Mouse (Mus musculus) splenic B cell, adult 2 months (primary cell): ENCODE results near the gene Ppig.
"Not testable (repeated sequence)": the region's sequence is repeated elsewhere in the genome, so short reads cannot be mapped to it uniquely, and the experiment has no call there.

Source experiments
- DNase-seq: peaks from one replicate; pipeline ENCODE4 v3.0.0-alpha.2; 2011; ENCODE audit warnings: low read depth, low spot score
- H3K27me3 ChIP-seq: 2 replicates; pipeline ENCODE4 v1.6.1; 2012; ENCODE audit warnings: mild to moderate bottlenecking, low read length, moderate library complexity, mixed read lengths; ENCODE audit not compliant: control insufficient read depth, poor library complexity, insufficient read depth, severe bottlenecking
- H3K36me3 ChIP-seq: 2 replicates; pipeline ENCODE4 v1.6.1; 2012; ENCODE audit warnings: mild to moderate bottlenecking, low read length, moderate library complexity, mixed read lengths; ENCODE audit not compliant: control insufficient read depth, poor library complexity, insufficient read depth, severe bottlenecking

Gene Ppig

GRCm38 (mm10) chr2:69722273-69722649, at the start of gene Ppig:
Gene Ppig, plus strand, starts transcription at chr2:69722545.
- Histone ChIP-seq H3K36me3 (no peaks in the 10 kb centered on the region), H3K27me3 (no peaks in the 10 kb centered on the region)
- no peak for DNase-seq

GRCm38 (mm10) chr2:69673723-69674122, 48.6 kb upstream of the Ppig start:
- DNase-seq, result no peak
- H3K36me3 ChIP-seq, result no peaks in the 10 kb centered on the region
- H3K27me3 ChIP-seq, result no peaks in the 10 kb centered on the region

GRCm38 (mm10) chr2:69675266-69675665, 47.1 kb upstream of the Ppig start:
- DNase-seq, result no peak
- no peaks in the 10 kb centered on the region for H3K36me3 ChIP-seq
- no peaks in the 10 kb centered on the region for H3K27me3 ChIP-seq

GRCm38 (mm10) chr2:69676713-69677112, 45.6 kb upstream of the Ppig start:
- Histone ChIP-seq H3K36me3 (no peaks in the 10 kb centered on the region), H3K27me3 (no peaks in the 10 kb centered on the region)
- DNase-seq, result peak; percentile 20

- DNase-seq, H3K27me3 ChIP-seq, H3K36me3 ChIP-seq: not testable (repeated sequence)
Observed at GRCm38 (mm10) chr2:69677215-69677614, 45.1 kb upstream of the Ppig start.

- H3K36me3 ChIP-seq, result no peaks in the 10 kb centered on the region
- DNase-seq, result peak; percentile 15
Observed at GRCm38 (mm10) chr2:69679990-69680389, 42.4 kb upstream of the Ppig start.

GRCm38 (mm10) chr2:69681931-69682330, 40.4 kb upstream of the Ppig start:
- no peak for DNase-seq
- no peaks in the 10 kb centered on the region for H3K36me3 ChIP-seq
- H3K27me3 ChIP-seq, result no peaks in the 10 kb centered on the region

More at GRCm38 (mm10) chr2:69679990-69680389, 42.4 kb upstream of the Ppig start:
- no peaks in the 10 kb centered on the region for H3K27me3 ChIP-seq

- H3K36me3 ChIP-seq, result no peaks in the 10 kb centered on the region; the same call in 1 of the 2 replicates
- no peaks in the 10 kb centered on the region for H3K27me3 ChIP-seq
- DNase-seq, result no peak
Observed at GRCm38 (mm10) chr2:69683036-69683805, 39.1 kb upstream of the Ppig start.

- no peaks in the 10 kb centered on the region for H3K27me3 ChIP-seq
- no peaks in the 10 kb centered on the region; the same call in 1 of the 2 replicates for H3K36me3 ChIP-seq
- DNase-seq, result no peak
Observed at GRCm38 (mm10) chr2:69684488-69684887, 37.9 kb upstream of the Ppig start.

GRCm38 (mm10) chr2:69690214-69690613, 32.1 kb upstream of the Ppig start:
- peaks cover 4% of the 10 kb centered on the region; the same call in 1 of the 2 replicates for H3K36me3 ChIP-seq
- no peaks in the 10 kb centered on the region for H3K27me3 ChIP-seq
- DNase-seq, result no peak

- no peak for DNase-seq
- H3K27me3 ChIP-seq, result no peaks in the 10 kb centered on the region
- peaks cover 4% of the 10 kb centered on the region; the same call in 1 of the 2 replicates for H3K36me3 ChIP-seq
Observed at GRCm38 (mm10) chr2:69690843-69691242, 31.5 kb upstream of the Ppig start.

GRCm38 (mm10) chr2:69693501-69693900, 28.8 kb upstream of the Ppig start:
- DNase-seq, result peak; percentile 10
- H3K27me3 ChIP-seq, result no peaks in the 10 kb centered on the region
- H3K36me3 ChIP-seq, result 0 out of 2 replicates have a peak, but pooled peaks cover 4% of the 10 kb centered on the region

GRCm38 (mm10) chr2:69700446-69700845, 21.9 kb upstream of the Ppig start:
- Histone ChIP-seq H3K27me3 (no peaks in the 10 kb centered on the region), H3K36me3 (0 out of 2 replicates have a peak, but pooled peaks cover 2% of the 10 kb centered on the region)
- no peak for DNase-seq

GRCm38 (mm10) chr2:69712171-69712570, 10.2 kb upstream of the Ppig start:
- no peak for DNase-seq
- peaks cover 2% of the 10 kb centered on the region; the same call in 1 of the 2 replicates for H3K36me3 ChIP-seq
- no peaks in the 10 kb centered on the region for H3K27me3 ChIP-seq

GRCm38 (mm10) chr2:69712981-69713625, 9.2 kb upstream of the Ppig start, which contains the start of gene Fastkd1:
Gene Fastkd1, minus strand, starts transcription at chr2:69713516.
- H3K27me3 ChIP-seq, result no peaks in the 10 kb centered on the region
- peak; percentile 86 for DNase-seq
- no peaks in the 10 kb centered on the region; the same call in 1 of the 2 replicates for H3K36me3 ChIP-seq
